Mouse (Mus musculus): Measurements from ENCODE around the gene Tulp1. TPM values are rescaled to one million over a fixed set of nuclear protein-coding genes. Genes with fewer than 3 reads are reported as not detected.
"Not testable (repeated sequence)": the region's sequence is repeated elsewhere in the genome, so short reads cannot be mapped to it uniquely, and the experiment has no call there.

Gene Tulp1
- polyA plus RNA-seq (2012; rRNA removed), result 0.11 TPM in 1 of 2 replicates, not detected in the other

- no peaks in the 10 kb centered on the region; the same call in 1 of the 2 replicates for H3K27me3 ChIP-seq (replicated peaks; ENCODE audit: control insufficient read depth, insufficient read depth, low read length)
- no peak within 1 kb of the TSS for H3K27ac ChIP-seq (ENCODE audit: insufficient read depth, low read depth, low read length)
- no peaks in the 10 kb centered on the region for H3K4me1 ChIP-seq (ENCODE audit: control insufficient read depth, insufficient read depth, low read length)
- no peak for TF ChIP-seq POLR2A (IDR thresholded peaks at IDR 0.05; ENCODE audit: low read depth, low read length)
- no peak for TF ChIP-seq CTCF (conservative IDR thresholded peaks at IDR 0.05; ENCODE audit: insufficient read depth, insufficient read length, low read depth, low read length)
- 81% methylated on average over 8 of the region's 8 CpGs for WGBS
- H3K4me3 ChIP-seq (ENCODE audit: insufficient read depth, low read depth, low read length), result no peak within 1 kb of the TSS
- no peaks in the 10 kb centered on the region for H3K36me3 ChIP-seq (ENCODE audit: control insufficient read depth, insufficient read depth, low read length)
- no peak for DNase-seq
Measured at GRCm38 (mm10) chr17:28365122-28365521, at the start of gene Tulp1. Gene Tulp1 (minus strand): TSS chr17:28365222.

GRCm38 (mm10) chr17:28411381-28411960, 46.4 kb upstream of the Tulp1 start:
- TF ChIP-seq POLR2A (IDR thresholded peaks at IDR 0.05; ENCODE audit: low read depth, low read length), result no peak
- no peak for TF ChIP-seq CTCF (conservative IDR thresholded peaks at IDR 0.05; ENCODE audit: insufficient read depth, insufficient read length, low read depth, low read length)
- Histone ChIP-seq H3K36me3 (ENCODE audit: control insufficient read depth, insufficient read depth, low read length) (peaks cover 2% of the 10 kb centered on the region; the same call in 1 of the 2 replicates), H3K27me3 (replicated peaks; ENCODE audit: control insufficient read depth, insufficient read depth, low read length) (no peaks in the 10 kb centered on the region), H3K4me1 (ENCODE audit: control insufficient read depth, insufficient read depth, low read length) (peaks cover 6% of the 10 kb centered on the region; the same call in 1 of the 2 replicates), H3K4me3 (ENCODE audit: insufficient read depth, low read depth, low read length) (no peak overlapping the region), H3K27ac (ENCODE audit: insufficient read depth, low read depth, low read length) (no peak overlapping the region)
- WGBS, result 79% methylated on average over 10 of the region's 10 CpGs
- no peak for DNase-seq

GRCm38 (mm10) chr17:28410731-28411130, 45.7 kb upstream of the Tulp1 start:
- Histone ChIP-seq H3K27ac (ENCODE audit: insufficient read depth, low read depth, low read length) (no peak overlapping the region), H3K4me3 (ENCODE audit: insufficient read depth, low read depth, low read length) (no peak overlapping the region), H3K27me3 (replicated peaks; ENCODE audit: control insufficient read depth, insufficient read depth, low read length) (no peaks in the 10 kb centered on the region), H3K4me1 (ENCODE audit: control insufficient read depth, insufficient read depth, low read length) (peaks cover 4% of the 10 kb centered on the region; the same call in 1 of the 2 replicates), H3K36me3 (ENCODE audit: control insufficient read depth, insufficient read depth, low read length) (peaks cover 2% of the 10 kb centered on the region; the same call in 1 of the 2 replicates)
- DNase-seq, result no peak
- WGBS, result 94% methylated on average over 4 of the region's 4 CpGs
- TF ChIP-seq CTCF (conservative IDR thresholded peaks at IDR 0.05; ENCODE audit: insufficient read depth, insufficient read length, low read depth, low read length) (no peak), POLR2A (IDR thresholded peaks at IDR 0.05; ENCODE audit: low read depth, low read length) (no peak)

- Histone ChIP-seq H3K36me3 (ENCODE audit: control insufficient read depth, insufficient read depth, low read length) (peaks cover under 1% of the 10 kb centered on the region; the same call in 1 of the 2 replicates), H3K27ac (ENCODE audit: insufficient read depth, low read depth, low read length) (peak overlapping the region; percentile 33; the same call in 1 of the 2 replicates), H3K27me3 (replicated peaks; ENCODE audit: control insufficient read depth, insufficient read depth, low read length) (no peaks in the 10 kb centered on the region), H3K4me1 (ENCODE audit: control insufficient read depth, insufficient read depth, low read length) (peaks cover 4% of the 10 kb centered on the region; the same call in 1 of the 2 replicates), H3K4me3 (ENCODE audit: insufficient read depth, low read depth, low read length) (no peak overlapping the region)
- peak; percentile 41 for DNase-seq
- TF ChIP-seq POLR2A (IDR thresholded peaks at IDR 0.05; ENCODE audit: low read depth, low read length) (no peak), CTCF (conservative IDR thresholded peaks at IDR 0.05; ENCODE audit: insufficient read depth, insufficient read length, low read depth, low read length) (no peak)
- WGBS, result 49% methylated on average over 5 of the region's 5 CpGs
Measured at GRCm38 (mm10) chr17:28408251-28408918, 43.4 kb upstream of the Tulp1 start.

GRCm38 (mm10) chr17:28407418-28408250, 42.6 kb upstream of the Tulp1 start:
- no peak overlapping the region for H3K27ac ChIP-seq (ENCODE audit: insufficient read depth, low read depth, low read length)
- H3K4me1 ChIP-seq (ENCODE audit: control insufficient read depth, insufficient read depth, low read length), result peaks cover 4% of the 10 kb centered on the region; the same call in 1 of the 2 replicates
- no peak overlapping the region for H3K4me3 ChIP-seq (ENCODE audit: insufficient read depth, low read depth, low read length)
- no peaks in the 10 kb centered on the region for H3K27me3 ChIP-seq (replicated peaks; ENCODE audit: control insufficient read depth, insufficient read depth, low read length)
- 30% methylated on average over 15 of the region's 15 CpGs for WGBS
- DNase-seq, result peak; percentile 86
- H3K36me3 ChIP-seq (ENCODE audit: control insufficient read depth, insufficient read depth, low read length), result no peaks in the 10 kb centered on the region; the same call in 1 of the 2 replicates
- TF ChIP-seq CTCF (conservative IDR thresholded peaks at IDR 0.05; ENCODE audit: insufficient read depth, insufficient read length, low read depth, low read length), result peak; percentile 97; the same call in 1 of the 2 replicates
- TF ChIP-seq POLR2A (IDR thresholded peaks at IDR 0.05; ENCODE audit: low read depth, low read length), result no peak

- Histone ChIP-seq H3K4me1 (ENCODE audit: control insufficient read depth, insufficient read depth, low read length) (peaks cover 4% of the 10 kb centered on the region; the same call in 1 of the 2 replicates), H3K4me3 (ENCODE audit: insufficient read depth, low read depth, low read length) (no peak overlapping the region), H3K27me3 (replicated peaks; ENCODE audit: control insufficient read depth, insufficient read depth, low read length) (no peaks in the 10 kb centered on the region), H3K27ac (ENCODE audit: insufficient read depth, low read depth, low read length) (no peak overlapping the region), H3K36me3 (ENCODE audit: control insufficient read depth, insufficient read depth, low read length) (no peaks in the 10 kb centered on the region; the same call in 1 of the 2 replicates)
- 91% methylated on average over 7 of the region's 7 CpGs for WGBS
- DNase-seq, result no peak
- TF ChIP-seq CTCF (conservative IDR thresholded peaks at IDR 0.05; ENCODE audit: insufficient read depth, insufficient read length, low read depth, low read length), result no peak
- TF ChIP-seq POLR2A (IDR thresholded peaks at IDR 0.05; ENCODE audit: low read depth, low read length), result no peak
Measured at GRCm38 (mm10) chr17:28406471-28406870, 41.4 kb upstream of the Tulp1 start.

GRCm38 (mm10) chr17:28404745-28405144, 39.7 kb upstream of the Tulp1 start:
- H3K4me1 ChIP-seq (ENCODE audit: control insufficient read depth, insufficient read depth, low read length); H3K27ac ChIP-seq (ENCODE audit: insufficient read depth, low read depth, low read length); DNase-seq; H3K36me3 ChIP-seq (ENCODE audit: control insufficient read depth, insufficient read depth, low read length); H3K4me3 ChIP-seq (ENCODE audit: insufficient read depth, low read depth, low read length); H3K27me3 ChIP-seq (replicated peaks; ENCODE audit: control insufficient read depth, insufficient read depth, low read length): not testable (repeated sequence)
- WGBS, result 98% methylated on average over 2 of the region's 2 CpGs

Measured in kidney, adult 2 months (tissue).